Mouse (Mus musculus): ENCODE measurements around the gene Phtf1. TPM values are rescaled to one million over a fixed set of nuclear protein-coding genes. Genes with fewer than 3 reads are reported as not detected.

The Phtf1 gene
- total and polyA plus RNA-seq, 3 experiments: 13.3 to 36.1 (median 17.2) TPM

DNA sequence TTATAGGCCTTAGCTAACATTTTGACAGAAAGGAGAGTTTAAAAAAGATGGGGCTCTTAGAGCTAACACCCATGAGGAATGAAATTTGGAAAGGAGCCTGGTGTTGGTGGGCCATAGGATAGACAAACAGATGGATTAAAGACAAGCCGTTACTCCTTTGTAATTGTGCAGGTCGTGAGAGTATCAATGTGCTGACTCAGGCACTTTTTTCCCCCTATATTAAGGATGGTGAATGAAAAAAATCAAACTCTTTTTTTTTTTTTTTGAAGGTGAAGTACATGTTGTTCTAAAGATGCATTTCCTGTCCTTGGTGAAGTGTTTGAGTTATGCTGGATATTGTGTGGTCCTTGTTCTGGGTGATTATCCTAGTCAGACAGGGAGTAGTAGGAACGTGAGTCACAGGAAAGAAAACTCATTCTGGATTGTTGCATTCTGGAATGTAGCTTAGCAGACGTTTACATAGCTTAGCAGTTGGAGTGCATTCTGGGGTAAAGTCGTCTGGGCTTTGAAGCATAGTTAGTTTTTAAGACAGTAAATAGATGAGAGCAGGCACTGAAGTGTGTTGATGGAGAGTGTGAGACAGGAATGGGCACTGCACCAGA is 20.0 kb downstream of the Phtf1 start:
- no peak for DNase-seq (ENCODE audit: low spot score)
- TF ChIP-seq TAL1 (conservative IDR thresholded peaks at IDR 0.05; ENCODE audit: low read depth, low read length): no peak
- TF ChIP-seq CTCF (IDR thresholded peaks at IDR 0.05; ENCODE audit: low read depth, low read length): no peak
- no peak for TF ChIP-seq POLR2AphosphoS5 (IDR thresholded peaks at IDR 0.05; ENCODE audit: insufficient replicate concordance, low read depth, low read length)
- no peak for TF ChIP-seq GATA2 (IDR thresholded peaks at IDR 0.05; ENCODE audit: borderline replicate concordance, low read depth, low read length)
- TF ChIP-seq GATA1 (IDR thresholded peaks at IDR 0.05; ENCODE audit: borderline replicate concordance, low read length): no peak
- H3K4me3 ChIP-seq (ENCODE audit: low read depth, low read length): no peak overlapping the region
- H3K36me3 ChIP-seq (replicated peaks): peaks cover 89% of the 10 kb centered on the region
- ATAC-seq (ENCODE audit: extremely low read depth, insufficient number of reproducible peaks, low FRiP score, poor library complexity, severe bottlenecking): no peak
- H3K27me3 ChIP-seq (ENCODE audit: insufficient read depth, low read length): no peaks in the 10 kb centered on the region
- H3K9me3 ChIP-seq (replicated peaks): no peaks in the 10 kb centered on the region
- H3K4me1 ChIP-seq (ENCODE audit: insufficient read depth, low read depth, low read length): no peaks in the 10 kb centered on the region

DNA sequence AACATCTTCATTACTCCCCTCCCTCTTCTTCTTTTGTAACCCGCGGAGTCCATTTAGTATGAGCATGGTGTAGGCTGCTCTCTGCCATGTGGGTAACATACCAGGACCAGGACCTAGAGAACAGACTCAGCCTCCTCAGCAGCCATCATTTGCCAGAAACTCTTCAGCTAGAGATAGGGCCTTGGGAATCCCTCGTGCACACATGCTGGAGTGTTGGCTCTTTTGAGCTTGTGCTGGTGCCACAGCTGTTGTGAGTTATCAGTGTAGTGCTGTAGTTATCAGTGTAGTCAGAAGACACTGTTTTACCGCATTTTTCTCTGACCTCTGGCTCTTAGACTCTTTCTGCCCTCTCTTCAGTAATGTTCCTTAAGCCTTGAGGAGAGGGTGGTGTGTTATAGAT is 21.4 kb downstream of the Phtf1 start:
- ATAC-seq (ENCODE audit: extremely low read depth, insufficient number of reproducible peaks, low FRiP score, poor library complexity, severe bottlenecking) (no peak), DNase-seq (ENCODE audit: low spot score) (no peak)
- Histone ChIP-seq H3K36me3 (replicated peaks) (peaks cover 91% of the 10 kb centered on the region), H3K4me1 (ENCODE audit: insufficient read depth, low read depth, low read length) (no peaks in the 10 kb centered on the region), H3K4me3 (ENCODE audit: low read depth, low read length) (no peak overlapping the region), H3K27me3 (ENCODE audit: insufficient read depth, low read length) (no peaks in the 10 kb centered on the region), H3K9me3 (replicated peaks) (no peaks in the 10 kb centered on the region)
- TF ChIP-seq GATA2 (IDR thresholded peaks at IDR 0.05; ENCODE audit: borderline replicate concordance, low read depth, low read length): no peak
- TF ChIP-seq CTCF (IDR thresholded peaks at IDR 0.05; ENCODE audit: low read depth, low read length): no peak
- no peak for TF ChIP-seq GATA1 (IDR thresholded peaks at IDR 0.05; ENCODE audit: borderline replicate concordance, low read length)
- no peak for TF ChIP-seq POLR2AphosphoS5 (IDR thresholded peaks at IDR 0.05; ENCODE audit: insufficient replicate concordance, low read depth, low read length)
- no peak for TF ChIP-seq TAL1 (conservative IDR thresholded peaks at IDR 0.05; ENCODE audit: low read depth, low read length)

DNA sequence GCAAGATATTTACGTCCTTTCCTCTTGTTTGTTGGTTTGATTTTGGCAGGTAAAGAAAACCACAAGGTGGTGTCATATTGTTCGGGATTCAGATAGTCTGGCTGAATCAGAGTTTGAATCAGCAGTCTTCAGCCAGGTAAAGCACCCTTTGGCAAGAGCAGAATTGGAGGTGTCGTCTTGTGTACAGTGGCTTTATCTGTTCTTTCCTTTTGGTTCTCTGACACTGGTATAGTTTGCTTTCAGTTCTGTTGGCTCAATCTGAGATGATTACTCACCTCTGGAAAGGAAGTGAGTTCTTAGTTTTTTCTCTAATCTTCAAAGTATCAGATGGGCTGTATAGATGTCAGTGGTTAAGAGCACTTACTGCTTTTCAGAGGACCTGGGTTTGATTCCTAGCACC is 23.4 kb downstream of the Phtf1 start:
- peaks cover 92% of the 10 kb centered on the region for H3K36me3 ChIP-seq (replicated peaks)
- DNase-seq (ENCODE audit: low spot score) (no peak), ATAC-seq (ENCODE audit: extremely low read depth, insufficient number of reproducible peaks, low FRiP score, poor library complexity, severe bottlenecking) (no peak)
- no peaks in the 10 kb centered on the region for H3K4me1 ChIP-seq (ENCODE audit: insufficient read depth, low read depth, low read length)
- H3K27me3 ChIP-seq (ENCODE audit: insufficient read depth, low read length): no peaks in the 10 kb centered on the region
- TF ChIP-seq POLR2AphosphoS5 (IDR thresholded peaks at IDR 0.05; ENCODE audit: insufficient replicate concordance, low read depth, low read length): no peak
- TF ChIP-seq GATA2 (IDR thresholded peaks at IDR 0.05; ENCODE audit: borderline replicate concordance, low read depth, low read length): no peak
- TF ChIP-seq CTCF (IDR thresholded peaks at IDR 0.05; ENCODE audit: low read depth, low read length): no peak
- TF ChIP-seq TAL1 (conservative IDR thresholded peaks at IDR 0.05; ENCODE audit: low read depth, low read length): no peak
- TF ChIP-seq GATA1 (IDR thresholded peaks at IDR 0.05; ENCODE audit: borderline replicate concordance, low read length): no peak
- no peaks in the 10 kb centered on the region for H3K9me3 ChIP-seq (replicated peaks)
- H3K4me3 ChIP-seq (ENCODE audit: low read depth, low read length): no peak overlapping the region

GRCm38 (mm10) chr3:103998724-103999123 is 30.8 kb downstream of the Phtf1 start:
- Histone ChIP-seq H3K36me3 (replicated peaks) (peaks cover 93% of the 10 kb centered on the region), H3K4me3 (ENCODE audit: low read depth, low read length) (no peak overlapping the region), H3K9me3 (replicated peaks) (no peaks in the 10 kb centered on the region), H3K27me3 (ENCODE audit: insufficient read depth, low read length) (no peaks in the 10 kb centered on the region), H3K4me1 (ENCODE audit: insufficient read depth, low read depth, low read length) (no peaks in the 10 kb centered on the region)
- DNase-seq (ENCODE audit: low spot score) (no peak), ATAC-seq (ENCODE audit: extremely low read depth, insufficient number of reproducible peaks, low FRiP score, poor library complexity, severe bottlenecking) (no peak)
- TF ChIP-seq TAL1 (conservative IDR thresholded peaks at IDR 0.05; ENCODE audit: low read depth, low read length): no peak

DNA sequence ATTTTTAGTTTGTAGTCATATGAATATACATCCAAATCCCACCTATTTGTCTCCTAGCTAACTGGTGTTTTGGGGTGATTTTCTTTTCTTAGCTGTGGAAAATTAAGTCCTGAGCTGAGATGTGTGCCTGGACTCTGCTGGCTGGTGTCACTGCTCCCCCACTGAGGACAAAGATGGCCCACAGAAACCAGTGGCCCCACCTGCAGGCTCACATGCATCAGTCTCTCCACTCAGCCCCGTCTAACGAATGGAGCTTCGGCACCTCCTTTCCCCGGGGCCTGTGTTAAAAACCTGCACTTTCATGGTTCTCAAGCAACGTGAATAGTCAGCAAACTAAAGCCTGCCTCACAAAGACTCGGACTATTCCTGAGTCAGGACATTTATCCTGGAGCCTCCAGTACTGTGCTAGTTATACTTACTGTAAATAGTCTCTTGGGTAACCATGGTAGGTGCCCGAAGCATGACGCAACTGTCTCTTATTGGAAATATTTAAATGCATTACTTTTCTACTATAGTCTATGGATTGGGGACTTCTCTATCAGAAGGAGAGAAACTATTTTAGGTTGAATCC is 39.1 kb downstream of the Phtf1 start:
- Histone ChIP-seq H3K36me3 (replicated peaks) (peaks cover 73% of the 10 kb centered on the region), H3K9me3 (replicated peaks) (no peaks in the 10 kb centered on the region), H3K4me3 (ENCODE audit: low read depth, low read length) (no peak overlapping the region), H3K4me1 (ENCODE audit: insufficient read depth, low read depth, low read length) (no peaks in the 10 kb centered on the region), H3K27me3 (ENCODE audit: insufficient read depth, low read length) (no peaks in the 10 kb centered on the region)
- ATAC-seq (ENCODE audit: extremely low read depth, insufficient number of reproducible peaks, low FRiP score, poor library complexity, severe bottlenecking) (no peak), DNase-seq (ENCODE audit: low spot score) (no peak)
- TF ChIP-seq GATA2 (IDR thresholded peaks at IDR 0.05; ENCODE audit: borderline replicate concordance, low read depth, low read length): no peak
- TF ChIP-seq GATA1 (IDR thresholded peaks at IDR 0.05; ENCODE audit: borderline replicate concordance, low read length): no peak
- no peak for TF ChIP-seq CTCF (IDR thresholded peaks at IDR 0.05; ENCODE audit: low read depth, low read length)
- no peak for TF ChIP-seq POLR2AphosphoS5 (IDR thresholded peaks at IDR 0.05; ENCODE audit: insufficient replicate concordance, low read depth, low read length)
- TF ChIP-seq TAL1 (conservative IDR thresholded peaks at IDR 0.05; ENCODE audit: low read depth, low read length): no peak

DNA sequence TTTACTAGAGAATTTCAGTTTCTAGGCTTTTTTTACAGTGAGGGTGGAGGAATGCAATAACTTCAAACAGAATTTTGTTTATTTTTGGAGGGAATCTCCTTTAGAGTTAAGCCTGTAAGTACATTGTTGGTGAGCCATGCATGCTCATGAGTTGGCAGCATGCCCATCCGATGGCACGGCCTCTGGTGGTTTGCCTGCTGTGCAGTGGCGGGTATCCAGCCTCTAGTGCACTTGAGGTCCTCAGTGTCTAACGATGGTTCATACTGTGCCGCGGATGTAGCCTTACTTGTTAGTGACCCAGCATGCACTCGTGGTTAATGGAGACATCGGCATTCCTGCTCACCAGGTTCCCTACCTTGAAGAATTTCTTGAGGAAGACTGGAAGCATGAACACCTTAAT is 39.6 kb downstream of the Phtf1 start:
- Histone ChIP-seq H3K27me3 (ENCODE audit: insufficient read depth, low read length) (no peaks in the 10 kb centered on the region), H3K9me3 (replicated peaks) (no peaks in the 10 kb centered on the region), H3K4me1 (ENCODE audit: insufficient read depth, low read depth, low read length) (no peaks in the 10 kb centered on the region), H3K4me3 (ENCODE audit: low read depth, low read length) (no peak overlapping the region), H3K36me3 (replicated peaks) (peaks cover 72% of the 10 kb centered on the region)
- no peak for TF ChIP-seq GATA2 (IDR thresholded peaks at IDR 0.05; ENCODE audit: borderline replicate concordance, low read depth, low read length)
- TF ChIP-seq GATA1 (IDR thresholded peaks at IDR 0.05; ENCODE audit: borderline replicate concordance, low read length): no peak
- no peak for TF ChIP-seq POLR2AphosphoS5 (IDR thresholded peaks at IDR 0.05; ENCODE audit: insufficient replicate concordance, low read depth, low read length)
- no peak for TF ChIP-seq TAL1 (conservative IDR thresholded peaks at IDR 0.05; ENCODE audit: low read depth, low read length)
- no peak for TF ChIP-seq CTCF (IDR thresholded peaks at IDR 0.05; ENCODE audit: low read depth, low read length)
- DNase-seq (ENCODE audit: low spot score) (no peak), ATAC-seq (ENCODE audit: extremely low read depth, insufficient number of reproducible peaks, low FRiP score, poor library complexity, severe bottlenecking) (no peak)

All from G1E (cell line).